Mouse (Mus musculus) hindbrain, embryonic 16.5 days (tissue): ENCODE results near the gene Megf8. TPM values are rescaled to one million over a fixed set of nuclear protein-coding genes. Genes with fewer than 3 reads are reported as not detected.

Experiments used
- ATAC-seq: fragments of 200-750 bp; cut with Nextera tagmentation; 2 replicates; pipeline ENCODE4 v1.8.0; 2017; ENCODE audit warnings: moderate TSS enrichment, moderate library complexity
- H3K27ac ChIP-seq: fragments of 300-500 bp; sonication (generic); 2 replicates; pipeline ENCODE4 v1.5.1; 2014; ENCODE audit warnings: low read depth, mild to moderate bottlenecking, control low read depth, low read length, moderate library complexity
- H3K27me3 ChIP-seq: fragments of 300-500 bp; sonication (generic); replicated peaks from 2 replicates; pipeline ENCODE4 v1.6.1; 2014; ENCODE audit warnings: low read length; ENCODE audit not compliant: control insufficient read depth, insufficient read depth
- H3K36me3 ChIP-seq: fragments of 300-500 bp; sonication (generic); 2 replicates; pipeline ENCODE4 v1.6.1; 2014; ENCODE audit warnings: mild to moderate bottlenecking, low read length, moderate library complexity, mixed read lengths; ENCODE audit not compliant: control insufficient read depth, insufficient read depth
- H3K4me1 ChIP-seq: fragments of 300-500 bp; sonication (generic); 2 replicates; pipeline ENCODE4 v1.6.1; 2014; ENCODE audit warnings: low read depth, low read length; ENCODE audit not compliant: control insufficient read depth, insufficient read depth
- H3K4me2 ChIP-seq: fragments of 300-500 bp; sonication (generic); 2 replicates; pipeline ENCODE4 v1.6.1; 2014; ENCODE audit warnings: mild to moderate bottlenecking, low read length, control low read depth, moderate library complexity
- H3K4me3 ChIP-seq: fragments of 300-500 bp; sonication (generic); 2 replicates; pipeline ENCODE4 v1.5.1; 2014; ENCODE audit warnings: mild to moderate bottlenecking, low read length, control low read depth, moderate library complexity
- H3K9ac ChIP-seq: fragments of 300-500 bp; sonication (generic); 2 replicates; pipeline ENCODE4 v1.6.1; 2014; ENCODE audit warnings: low read depth, mild to moderate bottlenecking, control low read depth, low read length, moderate library complexity
- H3K9me3 ChIP-seq: fragments of 300-500 bp; sonication (generic); 2 replicates; pipeline ENCODE4 v1.6.1; 2014; ENCODE audit warnings: mild to moderate bottlenecking, low read length, moderate library complexity; ENCODE audit not compliant: control insufficient read depth
- WGBS: fragments of 180-500 bp; shearing (Covaris S2); extraction: QIAGEN DNeasy Blood & Tissue Kit; methylation state at CpG from one replicate; pipeline ENCODE4 v1.1.7; 2014; 5-methylcytosine and 5-hydroxymethylcytosine counted together
- polyA plus RNA-seq: library from polyadenylated mRNA; unstranded; fragments of >200 nt; fragmentation: Nextera tagmentation; extraction: Ambion mirVana; gene quantifications from 2 replicates; pipeline ENCODE4 v1.2.1, GENCODE M21; 2015

The Megf8 gene
- polyA plus RNA-seq = 23.6 and 23.7 TPM in 2 replicates

DNA sequence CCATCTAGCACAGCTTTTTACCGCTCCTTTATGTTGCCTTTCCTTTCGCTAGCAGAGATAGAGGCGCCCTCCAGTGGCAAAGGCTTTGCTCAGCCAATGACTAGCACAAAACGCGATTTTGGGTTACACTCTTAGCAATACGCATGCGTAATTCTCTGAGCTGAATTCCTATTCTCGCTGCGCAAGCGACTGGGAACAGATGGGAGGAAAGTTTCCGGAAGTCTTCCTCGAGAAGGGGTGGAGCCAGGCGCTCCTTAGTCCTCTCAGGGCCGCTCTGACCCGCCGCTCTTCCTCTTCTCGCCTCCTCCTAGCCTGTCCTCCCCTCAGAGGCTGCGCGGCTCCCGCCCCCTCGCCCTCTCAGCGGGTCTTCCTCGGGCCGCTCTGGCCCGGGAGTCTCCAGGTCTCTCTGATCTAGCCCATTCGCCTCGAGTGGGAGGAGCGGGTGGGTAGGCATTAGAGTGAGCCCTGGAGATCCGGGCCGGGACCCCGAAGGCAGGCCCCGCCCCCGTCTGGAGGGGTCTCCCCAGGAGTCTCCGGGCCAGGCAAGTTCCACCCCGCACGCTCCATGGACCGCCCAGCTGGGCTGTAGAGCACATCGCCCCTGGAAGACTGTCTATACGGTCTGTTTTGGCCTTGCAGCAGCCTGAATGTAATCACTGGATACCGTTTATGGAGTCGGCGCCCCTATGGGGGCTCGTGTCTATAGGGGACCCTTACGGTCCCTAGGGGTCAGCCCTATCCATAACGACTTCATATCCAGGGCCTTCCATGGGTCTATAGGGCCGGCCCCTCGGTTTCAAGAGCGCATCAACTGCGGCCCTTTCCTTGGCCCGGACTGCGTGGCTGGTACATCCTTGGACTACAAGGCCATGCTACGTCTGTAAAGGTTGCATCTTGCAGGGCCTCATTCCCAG is at the start of gene Megf8:
Gene Megf8, plus strand, starts transcription at position 633 of the 914 bp plus-strand sequence.
- peaks cover 24% of the 10 kb centered on the region for H3K27me3 ChIP-seq
- peak within 1 kb of the TSS; percentile 89 for H3K9ac ChIP-seq
- H3K4me3 ChIP-seq = peak within 1 kb of the TSS; percentile 73
- peak; percentile 98 for ATAC-seq
- H3K4me2 ChIP-seq = peak within 1 kb of the TSS; percentile 96
- peaks cover 22% of the 10 kb centered on the region for H3K4me1 ChIP-seq
- 1% methylated on average over 51 of the region's 52 CpGs for WGBS
- no peaks in the 10 kb centered on the region for H3K9me3 ChIP-seq
- H3K36me3 ChIP-seq = no peaks in the 10 kb centered on the region
- H3K27ac ChIP-seq = peak within 1 kb of the TSS; percentile 88

DNA sequence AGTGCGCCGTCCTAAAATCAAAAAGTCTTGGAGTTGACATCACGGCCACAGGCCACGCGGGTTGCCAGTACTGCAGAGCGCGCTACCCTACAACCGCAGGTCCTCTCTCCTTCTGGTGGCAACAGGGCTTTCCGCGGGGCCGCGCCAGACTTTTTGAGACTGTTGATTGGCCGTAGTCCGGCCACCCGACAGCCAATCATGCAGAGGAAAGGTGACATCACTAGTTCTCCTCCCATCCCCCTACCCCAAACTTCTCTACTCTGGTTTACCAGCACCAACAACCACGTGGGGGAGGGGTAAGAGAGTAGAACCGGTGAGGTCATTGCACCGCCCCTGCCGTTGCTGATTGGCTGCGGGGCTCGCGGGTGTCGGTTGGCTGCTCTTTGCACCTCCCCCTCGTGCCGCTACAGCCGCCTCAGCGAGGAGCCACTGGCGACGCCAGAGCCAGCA is 49.6 kb upstream of the Megf8 start, which contains the start of gene Cic:
Gene Cic, plus strand, starts transcription at position 404 of the 450 bp plus-strand sequence.
- peak; percentile 88 for ATAC-seq
- Histone ChIP-seq H3K9ac (peak within 1 kb of the TSS; percentile 92), H3K4me1 (peaks cover 19% of the 10 kb centered on the region), H3K36me3 (peaks cover 12% of the 10 kb centered on the region; the same call in 1 of the 2 replicates), H3K4me3 (peak within 1 kb of the TSS; percentile 83), H3K27me3 (no peaks in the 10 kb centered on the region; the same call in none of the 2 replicates), H3K27ac (peak within 1 kb of the TSS; percentile 97), H3K9me3 (no peaks in the 10 kb centered on the region), H3K4me2 (peak within 1 kb of the TSS; percentile 79)
- WGBS = 0% methylated on average over 29 of the region's 29 CpGs

DNA sequence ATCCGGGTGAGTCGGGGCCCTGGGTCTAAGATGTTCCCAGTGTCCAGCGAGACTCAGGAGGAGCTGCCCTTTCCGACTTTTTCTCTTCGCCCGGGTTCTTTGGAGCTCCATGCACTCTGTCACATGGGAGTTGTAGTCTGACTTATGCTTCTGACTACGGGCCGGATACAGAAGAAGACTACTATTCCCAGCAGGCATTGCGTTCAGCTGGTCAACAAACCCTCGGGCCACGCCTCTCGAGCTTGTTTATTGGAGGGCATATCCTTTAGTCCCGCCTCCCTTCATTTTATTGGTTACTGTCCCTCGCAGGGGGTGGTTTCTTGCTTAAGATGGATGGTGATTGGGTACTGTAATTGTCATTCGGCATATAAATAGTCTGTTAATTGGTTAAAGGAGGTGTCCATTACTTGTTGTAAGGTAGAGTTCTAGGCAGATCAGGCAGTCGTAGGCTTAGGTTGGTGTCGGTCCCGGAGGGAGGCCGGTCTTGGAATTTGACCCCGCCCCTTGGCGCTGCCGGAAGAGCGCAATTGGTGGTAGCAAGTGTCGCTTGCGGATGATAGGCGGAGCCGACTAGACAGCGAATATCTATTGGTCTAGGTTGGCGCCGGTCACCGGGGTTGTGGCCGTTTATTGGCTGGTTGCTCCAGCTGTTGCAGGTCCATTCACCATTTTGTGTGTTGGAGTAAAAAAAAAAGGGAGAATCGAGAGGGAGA is 49.1 kb upstream of the Megf8 start:
- H3K27me3 ChIP-seq = no peaks in the 10 kb centered on the region; the same call in none of the 2 replicates
- H3K9me3 ChIP-seq = no peaks in the 10 kb centered on the region
- H3K4me1 ChIP-seq = peaks cover 19% of the 10 kb centered on the region
- peak overlapping the region; percentile 97 for H3K27ac ChIP-seq
- peak overlapping the region; percentile 79 for H3K4me2 ChIP-seq
- peak overlapping the region; percentile 83 for H3K4me3 ChIP-seq
- H3K36me3 ChIP-seq = peaks cover 16% of the 10 kb centered on the region; the same call in 1 of the 2 replicates
- ATAC-seq = peak; percentile 96
- WGBS = 1% methylated on average over 33 of the region's 33 CpGs
- H3K9ac ChIP-seq = peak overlapping the region; percentile 92

DNA sequence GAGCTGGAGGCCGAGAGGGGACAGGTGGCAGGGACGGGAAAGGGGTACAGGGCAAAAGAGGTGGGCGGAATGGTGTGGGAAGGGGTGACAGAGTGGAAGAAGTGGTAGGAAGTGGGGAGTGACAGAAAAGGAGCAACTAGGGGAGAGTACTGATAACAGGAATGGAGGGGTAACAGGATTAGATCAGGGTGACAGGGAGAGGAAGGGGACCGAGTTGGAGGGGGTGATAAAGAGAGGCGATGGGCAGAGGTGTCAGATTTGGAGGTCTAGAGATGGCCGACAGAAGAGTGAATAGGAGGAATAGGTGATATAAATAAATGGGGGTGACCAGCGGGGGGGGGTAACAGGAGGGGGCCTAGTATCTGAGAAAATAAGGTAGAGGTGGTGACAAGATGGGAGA is 48.4 kb upstream of the Megf8 start:
- no peak for ATAC-seq
- peak overlapping the region; percentile 87 for H3K27ac ChIP-seq
- no peaks in the 10 kb centered on the region; the same call in none of the 2 replicates for H3K27me3 ChIP-seq
- H3K9me3 ChIP-seq = no peaks in the 10 kb centered on the region
- peak overlapping the region; percentile 68 for H3K4me2 ChIP-seq
- H3K9ac ChIP-seq = peak overlapping the region; percentile 92
- H3K4me1 ChIP-seq = peaks cover 20% of the 10 kb centered on the region
- H3K4me3 ChIP-seq = peak overlapping the region; percentile 83
- WGBS = 2% methylated on average over 7 of the region's 7 CpGs
- peaks cover 22% of the 10 kb centered on the region; the same call in 1 of the 2 replicates for H3K36me3 ChIP-seq

DNA sequence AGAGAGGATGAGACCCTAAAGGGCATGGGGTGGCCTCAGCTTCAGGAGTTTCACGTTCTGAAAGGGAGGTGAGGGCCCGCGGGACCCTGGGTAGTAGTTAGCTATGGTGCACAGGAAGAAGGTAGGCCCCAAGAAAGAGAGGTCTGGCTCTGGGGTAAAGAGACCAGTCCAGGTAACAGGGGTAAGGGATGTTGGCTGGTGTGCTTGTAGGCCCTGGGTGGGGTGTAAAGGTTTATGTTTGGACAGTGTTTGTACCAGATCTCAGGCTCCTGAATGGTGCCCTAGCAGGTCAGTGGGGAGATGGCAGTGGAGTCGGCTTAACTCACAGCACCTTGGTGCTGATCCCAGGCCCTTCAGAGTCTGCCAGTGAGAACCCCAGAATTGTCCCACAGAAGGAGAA is 47.9 kb upstream of the Megf8 start:
- Histone ChIP-seq H3K4me1 (peaks cover 24% of the 10 kb centered on the region), H3K4me3 (peak overlapping the region; percentile 83), H3K4me2 (peak overlapping the region; percentile 68), H3K9me3 (no peaks in the 10 kb centered on the region), H3K9ac (peak overlapping the region; percentile 92), H3K27ac (peak overlapping the region; percentile 54; the same call in 1 of the 2 replicates), H3K36me3 (peaks cover 22% of the 10 kb centered on the region; the same call in 1 of the 2 replicates), H3K27me3 (no peaks in the 10 kb centered on the region; the same call in none of the 2 replicates)
- ATAC-seq = no peak
- 46% methylated on average over 4 of the region's 4 CpGs for WGBS

DNA sequence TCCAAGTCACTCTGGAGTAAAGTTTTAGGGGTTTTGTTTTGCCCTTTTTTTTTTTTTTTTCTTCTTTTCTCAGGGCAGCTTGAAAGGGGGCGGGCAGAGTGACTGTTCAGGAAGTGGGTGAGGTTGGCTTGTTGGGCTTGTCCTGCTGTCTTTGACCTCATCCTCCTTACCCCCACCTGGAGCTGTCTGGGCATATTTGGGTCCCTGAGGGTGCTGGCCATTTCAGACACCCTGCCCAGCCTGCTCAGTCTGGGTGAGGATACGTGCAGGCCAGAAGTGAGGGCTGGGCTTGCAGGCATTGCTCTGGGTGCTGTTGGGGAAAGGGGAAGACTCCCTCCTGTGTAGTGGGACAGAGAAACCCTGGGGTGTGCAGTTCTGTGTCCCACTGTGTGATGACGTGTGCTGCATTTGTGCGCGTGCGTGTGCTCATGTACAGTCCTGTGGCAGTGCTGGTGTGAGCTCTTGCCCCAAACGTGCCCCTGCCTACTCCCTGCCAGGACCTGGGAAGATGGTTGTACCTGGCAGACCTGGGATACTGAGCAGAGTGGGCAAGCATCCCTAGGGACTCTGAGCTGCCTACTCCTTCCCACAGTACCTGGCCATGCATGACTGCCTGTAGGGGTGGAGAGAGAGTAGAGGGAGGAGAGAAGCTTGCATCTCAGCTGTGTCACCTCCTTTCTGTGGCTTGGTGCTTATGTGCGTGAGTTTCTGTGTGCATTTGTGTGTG is 47.3 kb upstream of the Megf8 start:
- ATAC-seq = no peak
- Histone ChIP-seq H3K9ac (peak overlapping the region; percentile 43; the same call in 1 of the 2 replicates), H3K4me1 (peaks cover 25% of the 10 kb centered on the region), H3K27me3 (no peaks in the 10 kb centered on the region; the same call in 1 of the 2 replicates), H3K27ac (no peak overlapping the region), H3K4me2 (peak overlapping the region; percentile 68), H3K4me3 (peak overlapping the region; percentile 9; the same call in 1 of the 2 replicates), H3K9me3 (no peaks in the 10 kb centered on the region), H3K36me3 (peaks cover 22% of the 10 kb centered on the region; the same call in 1 of the 2 replicates)
- WGBS = 80% methylated on average over 8 of the region's 8 CpGs

DNA sequence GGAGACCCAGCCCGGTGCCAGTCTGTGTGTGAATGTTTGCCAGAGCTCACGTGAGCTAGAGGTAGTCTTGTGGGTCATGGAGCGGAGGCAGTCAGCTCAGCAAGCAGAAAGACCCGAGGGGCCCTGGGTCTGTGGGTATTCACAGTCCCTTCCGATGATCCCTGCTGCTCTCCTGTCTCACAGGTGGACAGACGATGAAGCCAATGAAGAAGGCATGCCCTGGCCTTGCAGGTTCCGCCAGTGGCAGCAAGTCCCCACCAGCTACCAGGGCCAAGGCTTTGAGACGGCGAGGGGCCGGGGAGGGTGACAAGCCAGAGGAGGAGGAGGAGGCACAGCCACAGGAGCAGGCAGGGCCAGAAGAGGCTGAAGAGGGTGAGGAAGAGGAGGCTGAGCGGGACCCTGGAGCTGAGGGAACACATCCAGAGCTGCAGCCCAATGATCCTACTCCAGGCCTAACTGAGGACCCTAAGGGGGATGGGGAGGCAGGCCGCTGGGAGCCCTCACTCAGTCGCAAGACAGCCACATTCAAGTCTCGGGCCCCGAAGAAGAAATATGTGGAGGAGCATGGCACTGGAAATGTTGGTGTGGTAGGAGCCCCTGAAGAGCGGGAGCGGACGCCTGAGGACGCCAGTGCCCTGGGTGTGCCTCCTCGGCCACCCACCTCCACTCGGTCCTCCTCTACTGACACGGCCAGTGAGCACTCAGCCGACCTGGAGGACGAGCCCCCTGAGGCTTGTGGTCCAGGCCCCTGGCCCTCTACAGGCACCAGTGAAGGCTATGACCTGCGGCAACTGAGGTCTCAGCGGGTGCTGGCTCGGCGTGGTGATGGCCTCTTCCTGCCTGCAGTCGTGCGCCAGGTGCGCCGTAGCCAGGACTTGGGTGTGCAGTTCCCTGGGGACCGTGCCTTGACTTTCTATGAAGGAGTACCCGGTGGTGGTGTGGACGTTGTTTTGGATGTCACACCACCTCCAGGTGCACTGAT is 46.0 kb upstream of the Megf8 start:
- Histone ChIP-seq H3K9me3 (no peaks in the 10 kb centered on the region), H3K4me1 (peaks cover 30% of the 10 kb centered on the region), H3K9ac (no peak overlapping the region), H3K4me2 (no peak overlapping the region), H3K27me3 (no peaks in the 10 kb centered on the region), H3K4me3 (no peak overlapping the region), H3K36me3 (peaks cover 22% of the 10 kb centered on the region; the same call in 1 of the 2 replicates), H3K27ac (no peak overlapping the region)
- 90% methylated on average over 35 of the region's 35 CpGs for WGBS
- ATAC-seq = no peak
